Mouse (Mus musculus): ENCODE measurements around the gene Pcdh10.

Pcdh10 gene

DNA sequence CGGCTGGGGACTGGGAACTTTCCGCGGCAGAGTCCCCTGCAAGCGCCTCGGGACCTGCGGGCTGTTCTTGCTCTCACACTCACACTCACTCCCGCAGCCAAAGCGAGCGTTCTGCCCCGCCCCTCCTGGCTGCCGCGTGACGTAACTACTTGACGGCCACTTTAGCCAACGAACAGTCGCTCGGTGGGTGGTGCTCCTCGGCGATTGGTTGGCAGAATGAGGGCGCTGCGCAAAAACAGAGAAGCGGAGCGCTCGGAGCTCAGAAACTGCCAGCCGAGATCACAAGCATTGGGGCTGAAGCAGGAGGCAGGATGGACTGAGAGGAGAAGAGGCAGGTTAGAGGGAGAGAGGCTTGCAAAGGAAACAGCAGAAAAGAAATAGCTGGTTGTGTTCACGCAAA lies at the start of gene Pcdh10:
Gene Pcdh10 (plus strand): TSS at position 254 of the 400 bp plus-strand sequence.
- peak; percentile 99 for DNase-seq (ENCODE audit: low read depth, low spot score)

- no peak for DNase-seq (ENCODE audit: low read depth, low spot score)
These were observed 22.3 kb upstream of the Pcdh10 start for GRCm38 (mm10) chr3:45355919-45356318.

- no peak for DNase-seq (ENCODE audit: low read depth, low spot score)
These were observed 9.2 kb upstream of the Pcdh10 start for GRCm38 (mm10) chr3:45368952-45369351.

- peak; percentile 92 for DNase-seq (ENCODE audit: low read depth, low spot score)
These were observed 2.3 kb upstream of the Pcdh10 start for GRCm38 (mm10) chr3:45375761-45376500.

GRCm38 (mm10) chr3:45376501-45377390 lies 1.5 kb upstream of the Pcdh10 start:
- DNase-seq (ENCODE audit: low read depth, low spot score): peak; percentile 54

DNA sequence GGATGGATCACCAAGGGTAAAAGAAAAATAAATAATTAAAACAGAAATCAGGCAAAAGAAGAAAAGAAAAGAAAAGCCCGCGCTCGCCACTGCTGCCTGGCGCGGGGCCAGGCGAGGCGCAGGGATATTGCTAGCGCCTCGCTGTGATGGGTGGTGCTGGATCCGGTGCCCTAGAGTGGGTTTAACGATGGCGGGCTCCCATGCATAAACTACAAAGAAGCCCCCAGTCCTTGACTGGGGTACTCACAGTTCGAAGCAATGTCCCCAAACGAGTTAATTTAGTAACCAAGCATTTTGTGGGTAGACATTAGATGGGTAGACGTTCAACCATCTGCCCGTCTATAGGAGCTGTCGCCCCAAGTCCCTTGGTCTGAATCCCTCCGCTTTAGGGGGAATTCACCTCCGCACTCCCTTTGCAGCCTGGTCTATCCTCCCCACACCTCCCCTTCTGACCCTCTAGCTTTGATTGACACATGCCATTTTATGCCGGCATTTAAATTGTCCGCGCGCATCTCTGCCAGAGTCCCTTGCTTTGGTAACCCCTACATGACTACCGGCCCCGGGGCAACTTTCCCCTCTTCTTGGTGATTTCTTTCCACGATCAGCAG lies 703 bp upstream of the Pcdh10 start:
- DNase-seq (ENCODE audit: low read depth, low spot score): peak; percentile 58

- peak; percentile 55 for DNase-seq (ENCODE audit: low read depth, low spot score)
These were observed 1.4 kb downstream of the Pcdh10 start for GRCm38 (mm10) chr3:45379541-45379971.

- peak; percentile 51 for DNase-seq (ENCODE audit: low read depth, low spot score)
These were observed 2.0 kb downstream of the Pcdh10 start for GRCm38 (mm10) chr3:45379972-45380761.

DNA sequence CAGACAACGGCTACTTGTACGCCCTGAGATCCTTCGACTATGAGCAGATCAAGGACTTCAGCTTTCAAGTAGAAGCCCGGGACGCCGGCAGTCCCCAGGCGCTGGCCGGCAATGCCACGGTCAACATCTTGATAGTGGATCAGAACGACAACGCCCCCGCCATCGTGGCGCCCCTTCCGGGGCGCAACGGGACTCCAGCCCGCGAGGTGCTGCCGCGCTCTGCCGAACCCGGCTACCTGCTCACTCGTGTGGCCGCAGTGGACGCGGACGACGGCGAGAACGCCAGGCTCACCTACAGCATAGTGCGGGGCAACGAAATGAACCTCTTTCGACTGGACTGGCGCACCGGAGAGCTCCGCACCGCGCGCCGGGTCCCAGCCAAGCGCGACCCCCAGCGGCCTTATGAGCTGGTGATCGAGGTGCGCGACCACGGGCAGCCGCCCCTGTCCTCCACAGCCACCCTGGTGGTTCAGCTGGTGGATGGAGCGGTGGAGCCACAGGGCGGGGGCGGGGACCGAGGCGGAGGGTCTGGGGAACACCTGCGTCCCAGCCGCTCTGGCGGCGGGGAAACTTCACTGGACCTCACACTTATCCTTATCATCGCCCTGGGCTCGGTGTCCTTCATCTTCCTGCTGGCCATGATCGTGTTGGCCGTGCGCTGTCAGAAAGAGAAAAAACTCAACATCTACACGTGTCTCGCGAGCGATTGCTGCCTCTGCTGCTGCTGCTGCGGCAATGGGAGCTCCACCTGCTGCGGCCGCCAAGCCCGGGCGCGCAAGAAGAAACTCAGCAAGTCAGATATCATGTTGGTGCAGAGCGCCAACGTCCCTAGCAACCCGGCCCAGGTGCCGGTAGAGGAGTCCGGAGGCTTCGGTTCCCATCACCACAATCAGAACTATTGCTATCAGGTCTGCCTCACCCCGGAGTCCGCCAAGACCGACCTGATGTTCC lies 2.9 kb downstream of the Pcdh10 start:
- DNase-seq (ENCODE audit: low read depth, low spot score): peak; percentile 47

GRCm38 (mm10) chr3:45382032-45382755 lies 4.0 kb downstream of the Pcdh10 start:
- peak; percentile 36 for DNase-seq (ENCODE audit: low read depth, low spot score)

DNA sequence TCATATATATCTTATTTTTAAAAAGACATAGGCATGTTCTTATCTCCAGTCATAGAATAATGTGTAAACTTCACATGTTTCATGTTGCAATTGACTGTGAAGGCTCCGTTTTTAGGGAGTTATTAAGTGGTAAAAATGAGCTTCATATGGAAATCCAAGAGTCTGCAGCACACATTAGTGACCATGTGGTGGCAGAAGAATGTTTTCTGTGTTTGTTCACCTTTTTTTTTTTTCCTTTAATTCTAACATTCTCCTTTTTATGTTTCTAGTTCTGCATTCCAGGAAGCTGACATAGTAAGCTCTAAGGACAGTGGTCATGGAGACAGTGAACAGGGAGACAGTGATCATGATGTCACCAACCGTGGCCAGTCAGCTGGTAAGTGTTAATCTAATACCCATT lies 5.6 kb downstream of the Pcdh10 start:
- DNase-seq (ENCODE audit: low read depth, low spot score): peak; percentile 34

DNA sequence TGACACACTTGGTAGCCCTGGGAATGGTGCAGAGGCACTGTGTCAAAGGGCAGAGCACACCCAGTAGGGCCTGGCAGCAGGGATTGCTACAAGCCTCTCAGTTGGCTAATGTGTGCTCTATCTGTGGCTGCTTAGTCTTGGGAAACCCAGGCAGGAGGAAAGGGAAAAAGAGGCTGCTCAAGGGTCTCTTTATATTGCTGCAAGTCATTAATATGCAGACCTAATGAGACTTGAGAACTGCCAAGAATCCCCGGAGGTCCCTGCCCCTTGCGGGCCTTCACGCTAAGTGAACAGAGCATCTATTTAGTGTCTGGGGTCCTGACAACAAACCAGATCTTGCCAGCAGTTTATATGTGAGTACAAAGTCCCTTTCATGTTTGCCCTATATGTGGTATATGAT lies 6.8 kb downstream of the Pcdh10 start:
- DNase-seq (ENCODE audit: low read depth, low spot score): peak; percentile 40

DNA sequence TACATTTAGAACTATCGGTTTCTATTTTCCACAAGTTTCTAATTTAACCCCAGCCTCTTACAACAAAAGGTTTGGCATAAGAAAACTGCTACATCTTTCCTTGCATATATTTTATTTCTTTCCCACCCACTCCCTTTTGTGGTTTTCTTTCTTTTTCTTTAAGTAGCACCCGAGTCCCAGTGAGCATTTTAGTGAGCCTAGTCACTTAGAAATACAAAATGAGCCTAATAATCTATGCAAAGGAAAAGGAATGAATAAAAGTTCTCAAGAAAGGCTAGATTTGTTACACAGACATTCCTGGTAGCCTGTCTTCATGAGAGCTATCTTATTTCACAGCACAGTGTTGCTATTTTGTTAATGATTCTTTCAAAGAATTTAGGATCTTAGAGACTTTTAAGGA lies 7.3 kb downstream of the Pcdh10 start:
- DNase-seq (ENCODE audit: low read depth, low spot score): no peak

DNA sequence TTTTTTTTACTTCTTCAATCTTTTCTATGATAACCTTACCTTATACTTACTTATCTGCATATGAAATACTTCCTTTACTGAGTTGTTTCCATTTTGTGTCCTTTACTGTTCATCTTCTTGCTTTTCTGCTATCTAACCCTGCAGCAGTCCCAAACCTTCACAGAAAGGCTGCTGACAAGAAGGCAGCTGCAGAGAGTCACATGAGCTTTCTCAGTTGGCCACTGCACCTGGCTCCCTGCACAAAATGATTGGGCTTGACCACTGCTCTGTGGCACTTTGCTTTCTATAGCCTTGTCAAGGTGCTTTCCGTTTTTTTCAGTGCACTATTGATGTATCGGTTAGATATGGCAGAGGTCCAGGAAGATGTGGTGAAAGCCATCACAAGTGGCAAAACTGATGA lies 8.3 kb downstream of the Pcdh10 start:
- DNase-seq (ENCODE audit: low read depth, low spot score): peak; percentile 49

GRCm38 (mm10) chr3:45397101-45397500 lies 18.9 kb downstream of the Pcdh10 start:
- peak; percentile 45 for DNase-seq (ENCODE audit: low read depth, low spot score)

DNA sequence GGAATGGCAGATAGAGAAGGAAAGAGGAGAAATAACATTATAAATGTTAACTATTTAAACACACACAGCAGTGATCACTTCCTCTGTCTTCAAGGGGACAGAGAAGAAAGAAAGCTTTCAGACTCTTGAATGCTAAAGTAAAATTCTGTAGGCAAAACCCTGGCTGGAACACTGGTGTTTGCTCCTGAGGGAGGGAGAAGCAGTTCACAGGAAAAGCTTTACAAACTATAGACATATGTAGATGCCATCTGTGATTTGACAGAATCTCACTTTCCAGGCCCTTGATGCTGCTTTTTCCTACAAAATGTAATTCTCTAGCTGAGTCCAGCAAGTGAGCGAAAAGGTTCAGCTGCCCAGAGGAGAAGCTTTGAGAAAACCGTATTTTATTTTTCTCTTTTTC lies 25.0 kb downstream of the Pcdh10 start:
- DNase-seq (ENCODE audit: low read depth, low spot score): peak; percentile 55

DNA sequence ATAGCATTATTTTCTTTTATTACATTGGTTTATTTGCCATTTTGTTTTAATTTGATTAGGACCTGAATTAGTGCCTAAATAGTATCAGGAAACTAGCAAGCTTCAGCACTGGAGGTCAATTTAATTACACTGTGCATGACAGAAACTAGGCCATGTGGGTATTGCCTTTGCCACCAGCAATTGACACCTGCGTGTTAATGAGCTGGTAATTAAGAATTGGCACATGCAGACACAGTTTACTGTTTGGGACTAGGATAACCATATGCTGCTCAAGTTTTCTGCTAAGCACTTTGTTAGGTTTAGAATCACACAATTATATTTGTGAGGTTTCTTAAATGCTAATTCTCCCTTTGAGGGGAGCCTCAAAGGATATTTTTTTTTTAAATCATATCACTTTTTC lies 53.5 kb downstream of the Pcdh10 start:
- DNase-seq (ENCODE audit: low read depth, low spot score): peak; percentile 16

- DNase-seq (ENCODE audit: low read depth, low spot score): peak; percentile 47
These were observed 54.1 kb downstream of the Pcdh10 start for GRCm38 (mm10) chr3:45432172-45432765.

Data from brain, adult 2 months (tissue).